Mouse (Mus musculus) adrenal gland, adult 2 months (tissue): ENCODE data around the gene Sox5. TPM values are rescaled to one million over a fixed set of nuclear protein-coding genes. Genes with fewer than 3 reads are reported as not detected.

Source experiments
- DNase-seq: peaks from one replicate; pipeline ENCODE4 v3.0.0; 2021
- polyA plus RNA-seq: library from polyadenylated mRNA; depleted of rRNA; stranded (reverse); fragments of >200 nt; gene quantifications from 2 replicates; pipeline ENCODE4 v1.2.3, GENCODE M21; 2012
- total RNA-seq, 2 experiments: library from RNA; stranded (reverse); gene quantifications; 2 replicates each; pipeline ENCODE4 v1.2.3; 2021

Sox5 gene
- total and polyA plus RNA-seq, 3 experiments = 4.2 to 17.4 (median 17.1) TPM

- no peak for DNase-seq
Observed at GRCm38 (mm10) chr6:144659115-144660108, 122.4 kb downstream of the Sox5 start.

GRCm38 (mm10) chr6:144652876-144653275, 128.9 kb downstream of the Sox5 start:
- DNase-seq = no peak

GRCm38 (mm10) chr6:144648896-144649295, 132.9 kb downstream of the Sox5 start:
- DNase-seq = no peak

- no peak for DNase-seq
Observed at GRCm38 (mm10) chr6:144648124-144648591, 133.6 kb downstream of the Sox5 start.

GRCm38 (mm10) chr6:144646331-144646730, 135.4 kb downstream of the Sox5 start:
- peak; percentile 37 for DNase-seq

- DNase-seq = no peak
Observed at GRCm38 (mm10) chr6:144645796-144646195, 136.0 kb downstream of the Sox5 start.

GRCm38 (mm10) chr6:144644711-144645110, 137.1 kb downstream of the Sox5 start:
- DNase-seq = peak; percentile 65

- DNase-seq = no peak
Observed at GRCm38 (mm10) chr6:144643601-144644000, 138.2 kb downstream of the Sox5 start.

- no peak for DNase-seq
Observed at GRCm38 (mm10) chr6:144641888-144642287, 139.9 kb downstream of the Sox5 start.

- peak; percentile 52 for DNase-seq
Observed at GRCm38 (mm10) chr6:144640591-144640990, 141.2 kb downstream of the Sox5 start.

- peak; percentile 74 for DNase-seq
Observed at GRCm38 (mm10) chr6:144638547-144638946, 143.2 kb downstream of the Sox5 start.

GRCm38 (mm10) chr6:144627539-144628115, 154.2 kb downstream of the Sox5 start:
- DNase-seq = peak; percentile 32

GRCm38 (mm10) chr6:144621089-144621769, 160.5 kb downstream of the Sox5 start:
- no peak for DNase-seq

- no peak for DNase-seq
Observed at GRCm38 (mm10) chr6:144611383-144611791, 170.4 kb downstream of the Sox5 start.

- DNase-seq = no peak
Observed at GRCm38 (mm10) chr6:144610878-144611277, 170.9 kb downstream of the Sox5 start.

GRCm38 (mm10) chr6:144602883-144603282, 178.9 kb downstream of the Sox5 start:
- DNase-seq = no peak

- DNase-seq = no peak
Observed at GRCm38 (mm10) chr6:144600351-144600750, 181.4 kb downstream of the Sox5 start.

- no peak for DNase-seq
Observed at GRCm38 (mm10) chr6:144598324-144598973, 183.3 kb downstream of the Sox5 start.

GRCm38 (mm10) chr6:144596536-144597210, 185.1 kb downstream of the Sox5 start:
- no peak for DNase-seq

GRCm38 (mm10) chr6:144584854-144585253, 196.9 kb downstream of the Sox5 start:
- DNase-seq = no peak
